Mouse (Mus musculus) naive thymus-derived CD4-positive, alpha-beta T cell, adult 2 months (primary cell): Measurements from ENCODE around the gene Ubl4b.

Experiments used
- DNase-seq: peaks from one replicate; pipeline ENCODE4 v3.0.0-alpha.2; 2011; ENCODE audit warnings: low read depth

The Ubl4b gene

GRCm38 (mm10) chr3:107567766-107568165, 12.9 kb upstream of the Ubl4b start:
- DNase-seq = no peak

GRCm38 (mm10) chr3:107565331-107565730, 10.5 kb upstream of the Ubl4b start:
- DNase-seq = no peak

GRCm38 (mm10) chr3:107563880-107564279, 9.0 kb upstream of the Ubl4b start:
- DNase-seq = no peak

DNA sequence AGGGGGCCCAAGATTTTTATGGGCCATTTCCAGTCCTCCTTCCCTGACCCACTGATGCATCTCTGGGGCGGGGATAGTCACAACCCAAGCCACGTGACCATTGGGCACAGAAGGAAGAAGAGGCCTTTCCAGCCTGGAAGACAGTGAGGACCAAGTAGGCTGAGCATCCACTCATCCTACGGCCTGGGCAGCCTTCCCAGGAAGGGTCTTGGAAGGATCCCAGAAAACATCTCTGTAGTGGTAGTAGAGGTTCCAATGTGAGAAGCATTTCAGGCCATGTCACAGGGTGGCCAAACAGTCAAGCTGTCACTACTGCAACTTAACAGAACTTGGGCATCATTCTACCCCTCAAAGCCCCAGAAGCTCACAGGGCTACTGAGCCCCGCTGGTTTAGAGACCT, 7.7 kb upstream of the Ubl4b start:
- no peak for DNase-seq

DNA sequence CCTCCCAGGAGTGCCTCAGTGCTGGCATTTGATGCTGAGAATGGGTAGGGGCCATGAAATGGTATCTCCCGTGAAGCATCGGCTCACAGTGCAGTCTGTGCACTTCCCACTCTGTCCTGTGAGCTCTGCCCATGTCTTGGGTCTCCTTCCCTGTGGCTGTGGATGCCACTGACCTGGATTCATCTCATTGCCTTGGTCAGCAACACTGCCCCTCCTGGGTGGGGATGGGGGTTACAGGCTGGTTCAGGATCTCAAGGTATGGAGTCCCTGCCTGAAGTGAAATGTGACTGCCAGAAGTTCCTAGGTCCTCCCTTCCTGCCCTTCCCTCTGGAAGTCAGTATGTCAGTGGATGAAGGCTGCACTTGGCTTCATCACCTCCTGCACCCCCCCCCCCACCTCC, 7.2 kb upstream of the Ubl4b start:
- DNase-seq = no peak

DNA sequence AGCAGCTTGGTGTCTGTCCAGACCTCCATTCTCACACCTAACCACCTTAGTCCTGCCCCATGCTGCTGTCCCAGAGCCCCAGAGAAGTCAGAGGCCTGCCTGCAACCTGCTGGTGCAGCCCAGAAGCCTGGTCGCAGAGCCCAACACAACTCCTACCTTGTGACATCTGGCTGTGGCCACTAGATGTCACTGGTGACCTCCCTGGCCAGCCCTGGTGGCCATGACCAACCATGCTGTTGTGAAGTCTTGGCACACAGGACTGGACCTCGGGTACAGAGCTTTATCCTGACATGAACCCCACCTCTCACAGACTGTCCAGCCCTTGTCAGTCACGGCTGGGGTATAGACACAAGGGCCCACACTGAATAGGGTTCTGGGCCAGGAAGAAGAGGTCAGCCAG, 4.3 kb upstream of the Ubl4b start:
- peak; percentile 7 for DNase-seq

- DNase-seq = no peak
Observed at GRCm38 (mm10) chr3:107558740-107559139, 3.9 kb upstream of the Ubl4b start.

DNA sequence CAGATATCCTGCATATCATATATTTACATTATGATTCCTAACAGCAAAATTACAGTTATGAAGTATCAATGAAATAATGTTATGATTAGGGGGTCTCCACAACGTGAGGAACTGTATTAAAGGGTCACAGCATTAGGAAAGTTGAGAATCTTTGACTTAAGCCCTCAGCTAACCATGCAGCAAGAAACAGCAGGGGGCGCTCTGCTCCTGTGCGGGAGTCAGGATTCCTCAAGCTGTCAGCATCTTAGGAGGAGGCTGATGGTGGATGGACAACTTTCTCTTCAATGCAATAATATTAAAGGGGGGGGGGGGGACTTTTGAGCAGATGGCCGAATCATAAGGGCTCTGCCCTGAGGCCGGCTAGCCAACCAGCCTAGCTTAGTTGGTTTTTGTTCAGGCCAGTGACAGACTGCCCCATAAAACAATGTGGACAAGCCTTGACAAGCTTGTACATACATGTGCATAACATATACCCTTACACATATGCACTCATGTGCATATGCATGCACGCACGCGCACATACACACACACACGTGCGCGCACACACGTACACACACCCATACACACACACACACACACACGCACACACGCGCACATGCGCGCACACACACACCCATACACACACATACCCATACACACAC, 4.3 kb downstream of the Ubl4b start:
- peak; percentile 8 for DNase-seq

DNA sequence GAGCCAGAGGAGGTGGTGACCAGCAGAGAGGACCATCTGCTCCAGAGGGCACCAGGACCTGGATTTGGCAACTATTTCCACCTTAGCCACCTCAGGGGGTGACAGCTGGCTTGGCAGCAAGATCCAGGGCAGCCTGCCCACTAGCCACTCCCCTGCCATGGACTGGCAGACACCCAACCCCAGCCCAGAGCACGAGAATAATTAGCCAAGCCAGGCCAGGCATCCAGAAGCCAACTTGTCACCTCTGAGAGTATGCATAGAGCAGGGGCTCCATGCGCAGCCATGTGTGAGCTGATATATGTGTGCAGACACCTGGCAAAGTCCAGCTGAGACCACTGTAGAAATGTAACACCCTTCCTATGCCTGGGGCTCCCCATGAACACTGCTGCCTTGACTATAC, 7.9 kb downstream of the Ubl4b start:
- no peak for DNase-seq

- no peak for DNase-seq
Observed at GRCm38 (mm10) chr3:107545716-107546412, 9.0 kb downstream of the Ubl4b start.

GRCm38 (mm10) chr3:107545278-107545677, 9.6 kb downstream of the Ubl4b start:
- DNase-seq = no peak

DNA sequence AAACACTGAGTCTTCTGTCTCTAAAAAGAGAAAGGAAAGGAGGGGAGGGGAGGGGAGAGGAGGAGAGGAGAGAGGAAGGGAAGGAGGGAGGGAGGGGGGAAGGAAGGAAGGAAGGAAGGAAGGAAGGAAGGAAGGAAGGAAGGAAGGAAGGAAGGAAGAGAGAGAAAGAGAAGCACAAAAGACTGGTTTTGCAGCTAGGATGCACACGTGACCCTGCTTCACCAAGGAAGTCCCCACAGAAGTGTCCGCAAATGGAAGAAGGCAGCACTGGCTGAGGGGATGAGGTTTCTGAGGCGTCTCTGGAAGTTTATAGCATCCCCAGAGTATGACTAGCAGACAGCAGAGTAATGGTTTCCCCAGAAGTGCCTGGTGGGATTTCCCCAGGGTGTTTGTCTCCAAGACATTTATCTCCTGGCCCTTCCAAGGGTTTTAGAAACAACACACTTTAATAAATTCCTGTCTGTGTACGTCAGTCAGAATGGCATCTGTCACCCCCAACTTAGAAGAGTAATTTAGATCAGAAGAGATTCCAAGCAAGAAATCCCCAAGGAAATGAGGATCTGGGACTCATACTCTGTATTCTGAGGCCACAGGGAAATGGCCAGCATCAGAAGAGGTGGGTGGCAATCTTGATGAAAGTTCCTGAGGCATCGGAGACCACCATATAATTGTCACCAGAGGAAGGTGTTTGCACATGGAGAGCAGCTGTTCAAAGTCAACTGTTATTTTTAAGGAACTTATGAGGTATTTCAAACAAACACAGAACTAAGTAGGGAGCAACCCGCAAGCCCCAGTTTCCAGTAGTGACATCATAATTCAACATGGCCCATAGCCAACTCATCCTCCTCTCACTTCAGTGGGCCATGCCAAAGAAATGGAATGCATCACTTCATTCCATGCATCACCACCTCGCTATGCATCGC, 11.5 kb downstream of the Ubl4b start:
- DNase-seq = no peak

DNA sequence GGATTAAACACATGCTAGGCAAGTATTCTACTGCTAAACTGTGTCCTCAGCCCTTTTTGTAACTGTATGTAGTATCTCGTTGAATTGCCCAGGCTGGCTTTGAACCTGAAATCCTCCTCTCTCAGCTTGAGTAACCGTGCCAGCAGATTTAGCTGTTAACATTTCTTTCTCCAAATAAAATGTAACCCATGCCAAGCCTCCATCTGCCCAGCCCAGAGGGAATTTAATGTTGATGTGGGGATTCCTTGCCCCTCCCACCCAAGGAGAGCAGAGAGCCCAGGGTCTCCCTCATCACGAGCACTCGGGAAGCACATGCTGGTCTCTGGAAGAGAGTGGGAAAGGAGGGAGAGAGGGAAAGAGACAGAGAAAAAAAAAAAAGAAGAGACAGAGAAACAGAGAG, 12.3 kb downstream of the Ubl4b start:
- DNase-seq = no peak

DNA sequence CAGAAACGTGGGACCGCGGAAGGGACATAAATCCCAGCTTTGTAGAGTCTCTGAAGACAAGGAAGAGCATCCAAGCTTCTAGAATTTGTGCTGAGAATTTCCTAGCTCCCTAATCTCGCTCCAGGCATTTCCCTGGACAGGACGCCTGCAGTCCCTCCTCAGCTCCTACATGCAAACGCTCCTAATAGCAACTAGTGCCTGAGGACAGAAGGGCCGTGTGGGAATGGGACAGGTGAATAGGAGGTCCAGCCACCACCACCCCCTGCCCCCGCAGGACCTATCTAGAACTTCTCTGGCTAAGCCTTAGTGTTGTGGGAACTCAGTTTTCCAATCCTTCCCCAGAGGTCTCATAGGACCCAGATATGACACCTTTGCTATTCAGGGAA, 17.4 kb downstream of the Ubl4b start:
- DNase-seq = no peak

DNA sequence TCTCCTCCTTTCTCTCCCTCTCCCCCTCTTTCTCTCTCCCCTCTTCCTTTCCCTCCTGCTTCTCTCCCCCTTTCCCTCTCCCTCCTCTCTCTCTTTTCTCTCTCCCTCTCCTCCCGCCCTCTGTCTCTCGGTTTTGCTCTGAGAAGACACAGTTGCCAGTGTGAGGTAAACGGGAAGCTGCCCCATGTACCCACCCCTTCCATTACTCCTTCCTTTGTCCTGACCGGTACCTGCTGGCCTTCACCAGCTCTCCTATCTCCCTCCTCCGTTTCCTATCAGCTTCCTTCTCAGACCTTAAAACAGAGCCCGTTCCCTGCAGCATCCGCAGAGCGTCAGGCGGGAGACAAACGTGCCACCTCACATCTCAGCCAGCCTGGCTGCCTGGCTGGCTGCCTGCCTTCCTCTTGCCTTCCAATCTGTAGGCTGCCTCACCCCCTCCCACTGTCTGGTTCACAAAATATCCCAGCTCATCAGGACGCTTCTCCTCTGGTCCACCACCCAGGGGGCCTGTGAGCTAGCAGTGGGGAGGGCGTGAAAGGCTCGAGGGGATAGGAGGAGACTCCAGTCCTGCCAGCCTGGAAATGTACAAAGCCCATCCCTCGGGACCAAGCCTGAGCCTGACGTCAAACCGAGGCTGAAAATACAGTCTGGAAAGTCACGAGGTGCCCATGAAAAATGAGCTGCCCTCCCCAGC, 17.9 kb downstream of the Ubl4b start:
- DNase-seq = no peak

- no peak for DNase-seq
Observed at GRCm38 (mm10) chr3:107534951-107535350, 19.9 kb downstream of the Ubl4b start.

- DNase-seq = no peak
Observed at GRCm38 (mm10) chr3:107533532-107533931, 21.3 kb downstream of the Ubl4b start.

- DNase-seq = no peak
Observed at GRCm38 (mm10) chr3:107530581-107530980, 24.3 kb downstream of the Ubl4b start.

DNA sequence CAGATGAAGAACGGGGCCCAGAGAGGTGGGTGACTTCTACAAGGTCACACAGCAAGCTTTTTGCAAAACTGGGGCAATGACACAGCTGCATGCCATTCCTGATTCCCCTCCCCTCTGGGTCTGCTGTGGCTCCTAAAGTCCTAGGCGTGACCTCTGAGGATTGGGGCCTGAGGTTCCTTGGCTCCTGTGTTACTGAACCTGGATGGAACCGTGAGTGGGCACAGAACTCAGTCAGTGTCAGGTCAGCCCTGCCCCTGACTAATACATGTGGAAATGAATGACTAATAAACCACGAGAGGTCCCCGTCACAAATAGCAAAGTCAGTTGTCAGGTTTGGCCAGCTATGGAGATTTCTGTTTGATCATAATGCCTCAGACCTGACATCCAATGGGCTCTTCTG, 25.7 kb downstream of the Ubl4b start:
- DNase-seq = no peak

GRCm38 (mm10) chr3:107528401-107529118, 26.3 kb downstream of the Ubl4b start:
- no peak for DNase-seq

GRCm38 (mm10) chr3:107524547-107524946, 30.3 kb downstream of the Ubl4b start:
- no peak for DNase-seq

GRCm38 (mm10) chr3:107520931-107521330, 33.9 kb downstream of the Ubl4b start:
- DNase-seq = no peak
